Mouse (Mus musculus): ENCODE measurements around the gene Ipo11. TPM values are rescaled to one million over a fixed set of nuclear protein-coding genes. Genes with fewer than 3 reads are reported as not detected.

Ipo11 gene
- total RNA-seq, 2 experiments from 2014 or later: 20.0 to 23.5 TPM

DNA sequence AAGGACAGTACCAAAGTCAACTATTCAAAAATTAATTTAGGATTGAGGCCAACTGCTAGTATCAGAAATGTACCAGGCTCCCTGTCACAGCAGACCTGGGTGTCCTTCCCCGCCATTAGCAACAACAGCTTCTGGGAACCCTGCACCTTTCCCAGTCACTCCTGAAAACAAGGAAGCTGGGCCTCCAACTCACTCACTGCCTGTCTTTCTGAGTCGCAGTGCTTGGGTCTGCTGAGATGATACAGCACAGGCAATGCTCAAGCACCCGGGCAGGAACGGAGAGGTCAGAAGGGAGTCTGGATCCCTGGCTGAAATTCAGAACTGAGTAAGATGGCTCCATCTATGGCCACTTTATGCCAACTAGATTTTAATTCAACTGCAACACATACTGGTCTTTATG, 123.2 kb downstream of the Ipo11 start:
- DNase-seq: no peak

DNA sequence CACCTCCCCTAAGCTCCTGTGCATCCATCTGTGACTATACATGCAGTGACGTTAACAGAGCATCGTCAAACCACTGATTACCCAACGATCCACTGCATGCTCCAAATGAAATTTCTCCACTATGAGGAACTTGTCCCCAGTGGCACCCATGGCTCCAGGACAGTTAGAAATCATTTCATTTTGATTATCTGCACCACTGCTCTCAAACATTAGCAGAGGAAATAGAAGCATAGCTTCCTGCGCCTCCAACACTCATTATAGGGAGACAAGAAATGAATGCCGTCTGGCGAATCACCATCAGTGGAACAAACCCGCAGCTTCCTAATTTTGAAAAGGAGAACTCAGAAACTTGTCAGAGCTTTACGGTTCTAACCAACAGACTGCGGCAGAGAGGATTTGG, 123.7 kb downstream of the Ipo11 start:
- no peak for DNase-seq

GRCm38 (mm10) chr13:106810156-106810555, 126.6 kb downstream of the Ipo11 start:
- no peak for DNase-seq

DNA sequence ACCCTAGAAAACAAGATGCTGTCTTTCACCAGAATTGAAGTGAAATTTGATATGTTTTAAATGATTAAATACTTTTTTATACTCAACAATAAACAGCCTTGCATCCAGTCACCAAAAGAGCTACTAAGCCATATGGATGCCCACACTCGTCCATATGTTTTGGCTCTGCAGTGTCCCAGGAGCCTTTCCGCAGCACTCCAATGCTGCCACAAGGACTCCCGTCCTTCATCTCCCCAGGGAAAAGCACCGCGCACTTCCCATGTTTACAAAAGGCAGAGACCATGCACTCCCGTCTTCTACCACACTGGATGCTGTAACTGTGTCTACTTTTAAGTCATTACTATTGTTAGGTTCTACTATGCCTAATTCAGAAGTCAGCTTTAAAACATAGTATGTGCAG, 127.9 kb downstream of the Ipo11 start:
- DNase-seq: no peak

GRCm38 (mm10) chr13:106808315-106808714, 128.4 kb downstream of the Ipo11 start:
- DNase-seq: no peak

DNA sequence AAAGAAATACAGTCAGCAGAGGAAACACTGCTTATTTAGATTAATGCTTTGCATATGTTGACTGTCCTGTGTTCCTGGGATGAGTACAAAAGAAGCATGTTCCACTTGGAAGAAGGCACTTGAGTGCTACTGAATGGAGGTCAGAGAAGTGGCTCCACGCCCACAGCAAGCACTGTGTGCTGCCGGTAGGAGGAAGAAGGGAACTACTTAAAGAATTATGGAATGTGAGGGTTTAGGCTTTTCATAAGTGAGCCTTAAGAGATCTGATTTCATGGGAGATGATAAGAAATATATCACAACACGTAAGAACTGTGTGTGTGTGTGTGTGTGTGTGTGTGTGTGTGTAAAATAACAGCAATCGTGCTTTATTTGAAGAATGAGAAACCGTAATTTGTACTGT, 129.5 kb downstream of the Ipo11 start:
- DNase-seq: no peak

DNA sequence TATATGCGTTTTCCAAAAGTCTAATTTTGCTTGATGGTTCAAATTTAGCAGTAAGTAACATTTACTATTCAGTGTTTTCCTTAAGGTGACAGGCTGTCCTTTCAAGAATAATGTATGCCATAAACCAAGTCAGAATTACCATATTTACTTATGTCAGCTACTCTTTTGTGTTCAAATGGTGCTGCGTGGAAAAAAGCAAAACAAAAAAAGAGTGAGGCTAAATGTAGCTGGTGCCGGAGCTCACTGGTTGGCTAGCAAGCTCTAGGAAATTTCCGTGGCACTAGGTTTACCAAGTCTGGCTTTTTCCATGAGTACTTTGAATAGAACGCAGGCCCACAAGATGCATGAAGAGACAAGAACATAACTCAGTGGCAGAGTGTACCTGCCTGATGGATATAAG, 131.6 kb downstream of the Ipo11 start:
- DNase-seq: no peak

DNA sequence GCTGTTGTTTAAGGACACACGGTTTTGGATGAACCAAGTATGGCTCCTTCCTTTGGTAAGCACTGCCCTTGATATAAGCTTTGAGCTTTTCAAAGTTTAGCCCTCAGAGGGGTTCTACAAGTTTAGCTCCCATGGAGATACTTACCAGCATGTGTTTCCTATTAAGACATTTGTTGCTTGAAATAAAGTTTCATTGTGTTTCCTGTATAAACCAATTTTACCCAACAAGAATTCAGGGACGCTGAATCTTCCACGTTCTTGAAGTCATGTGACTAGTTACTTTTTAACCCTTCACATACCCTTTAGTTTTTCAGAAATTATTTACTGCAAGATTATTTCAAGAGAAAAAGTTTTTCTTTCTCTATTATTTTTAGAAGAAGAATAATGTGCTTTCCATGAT, 138.7 kb downstream of the Ipo11 start:
- DNase-seq: no peak

DNA sequence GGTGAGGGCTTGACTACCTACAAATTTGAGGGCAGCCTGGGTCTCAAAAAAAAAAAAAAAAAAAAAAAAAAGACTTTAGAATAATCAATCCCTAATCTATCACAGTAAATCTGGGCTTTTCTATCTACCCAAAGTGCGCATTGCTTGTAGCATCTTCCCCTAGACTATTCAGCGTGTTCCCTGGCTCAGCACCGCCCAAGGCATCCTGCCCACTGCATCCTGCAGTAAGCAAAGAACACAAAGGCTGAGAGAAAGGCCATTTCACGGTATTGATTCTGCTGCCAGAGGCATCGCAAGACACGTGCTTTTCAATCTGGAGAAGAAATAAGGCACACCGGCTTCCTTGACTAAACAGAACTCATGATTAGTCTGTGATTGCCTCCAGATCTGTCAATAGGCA, 147.9 kb downstream of the Ipo11 start:
- no peak for DNase-seq

DNA sequence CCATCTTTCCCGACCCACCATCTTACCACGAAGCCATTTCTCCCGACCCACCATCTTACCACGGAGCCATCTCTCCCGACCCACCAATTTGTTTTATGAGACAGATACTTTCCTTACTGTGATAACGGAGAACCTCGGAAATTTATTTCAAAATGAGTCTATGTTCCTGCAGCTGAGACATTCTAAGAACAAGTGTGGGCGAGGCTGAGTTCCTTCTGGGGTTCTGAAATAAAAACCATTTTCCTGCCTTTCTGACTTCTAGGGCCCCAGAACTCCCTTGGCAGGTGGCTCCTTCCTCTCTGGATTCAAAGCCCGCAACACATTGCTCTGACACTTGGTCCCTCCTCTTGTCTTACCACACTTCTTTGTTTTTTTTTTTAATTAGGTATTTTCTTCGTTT, 168.0 kb downstream of the Ipo11 start:
- no peak for DNase-seq

DNA sequence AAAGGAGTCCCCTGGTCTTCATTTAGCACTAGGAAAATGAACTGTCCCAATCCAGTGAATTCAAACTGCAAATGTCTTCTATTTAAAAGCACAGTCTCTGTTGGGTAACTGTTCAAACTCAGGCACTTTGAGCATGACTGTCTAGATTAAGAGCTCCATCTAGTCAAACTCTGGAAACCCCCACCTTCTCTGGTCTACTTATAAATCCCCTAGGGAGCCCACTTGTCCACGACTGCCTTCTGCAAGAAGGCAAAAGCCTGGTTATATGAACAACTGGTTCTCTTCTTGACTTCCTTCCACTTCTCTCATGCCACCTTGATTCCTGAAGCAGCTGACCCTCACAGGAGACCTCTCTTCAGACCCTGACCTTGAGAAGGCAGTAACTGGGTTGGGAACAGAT, 174.1 kb downstream of the Ipo11 start:
- DNase-seq: no peak

GRCm38 (mm10) chr13:106761661-106762060, 175.1 kb downstream of the Ipo11 start:
- DNase-seq: no peak

- DNase-seq: no peak
Measured at GRCm38 (mm10) chr13:106760232-106760875, 176.4 kb downstream of the Ipo11 start.

DNA sequence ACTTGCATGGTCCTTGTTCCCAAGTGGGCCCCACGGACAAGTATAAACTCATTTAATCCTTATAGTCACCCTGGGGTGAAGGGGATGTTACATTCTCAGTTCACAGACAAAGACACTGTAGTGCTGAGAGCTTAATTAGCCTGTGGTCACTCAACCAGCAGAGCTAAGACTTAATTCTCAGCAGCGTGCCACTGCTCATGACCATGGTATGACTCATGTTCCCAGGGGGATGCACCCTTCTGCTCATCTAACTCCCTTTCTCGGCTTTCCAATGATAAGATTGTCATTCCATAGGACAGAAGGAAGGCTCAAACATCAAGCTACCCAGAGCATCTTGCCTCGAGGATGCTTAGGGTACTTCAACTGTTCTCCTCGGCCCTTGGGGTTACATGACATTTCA, 180.9 kb downstream of the Ipo11 start:
- DNase-seq: no peak

DNA sequence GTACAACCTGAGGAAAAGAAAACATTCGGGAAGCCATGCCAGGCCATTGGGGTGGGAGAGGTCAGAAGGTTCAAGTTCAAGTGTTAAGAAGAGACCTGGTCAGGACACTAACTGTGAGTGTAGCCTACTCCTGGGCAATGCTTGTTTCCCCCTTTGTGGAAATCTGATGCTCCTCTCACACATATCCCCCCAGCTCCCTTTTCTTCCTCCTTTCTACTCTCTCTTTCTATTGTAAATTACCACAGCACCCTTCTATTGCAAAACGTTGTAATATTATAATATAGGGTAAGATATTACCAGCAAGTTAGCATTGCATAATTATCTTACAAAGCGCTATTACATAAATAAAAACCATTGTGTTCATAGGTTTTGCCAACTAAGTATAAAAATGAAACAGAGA, 182.5 kb downstream of the Ipo11 start:
- no peak for DNase-seq

DNA sequence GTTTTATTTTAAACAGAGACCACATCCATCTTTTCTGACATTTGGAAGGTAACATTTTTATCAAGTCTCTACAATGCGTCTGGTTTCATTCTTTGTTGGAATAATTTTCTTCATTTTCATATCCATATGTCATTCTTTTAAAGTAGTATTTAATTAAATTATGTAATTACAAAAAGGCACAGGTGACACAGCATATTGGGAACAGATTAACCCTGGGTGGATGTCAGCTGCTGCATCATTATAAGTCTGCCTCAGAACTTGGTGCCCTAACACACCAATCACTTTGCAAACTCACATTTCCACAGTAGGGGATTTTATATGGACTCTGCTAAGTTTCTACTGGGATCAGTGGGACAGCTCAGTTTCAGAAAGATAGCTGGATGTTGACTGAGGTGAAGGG, 184.8 kb downstream of the Ipo11 start:
- DNase-seq: no peak

DNA sequence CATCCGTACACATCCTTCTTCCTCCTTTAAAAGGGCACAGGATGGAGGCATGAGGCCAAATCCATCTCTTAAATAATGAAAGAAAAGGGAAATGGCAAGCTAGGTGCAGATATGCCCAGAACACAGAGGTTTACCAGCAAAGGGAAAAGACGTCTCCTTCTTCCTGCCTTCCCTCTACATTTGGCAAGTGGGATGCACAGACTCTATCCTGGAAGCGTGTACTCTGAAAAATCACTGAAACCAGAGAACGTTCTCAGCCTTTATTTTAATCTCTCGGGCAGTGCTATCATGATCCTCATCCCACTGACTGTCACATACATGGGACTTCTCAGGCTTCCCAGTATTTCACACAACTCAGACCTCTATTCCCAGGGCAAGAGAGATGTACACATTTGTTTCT, 189.9 kb downstream of the Ipo11 start:
- no peak for DNase-seq

GRCm38 (mm10) chr13:106745201-106745600, 191.6 kb downstream of the Ipo11 start:
- DNase-seq: no peak

Other genes starting within 250 kb of the Ipo11 start
- gene Dimt1, start 10.2 kb upstream of the Ipo11 start, total RNA-seq (2021): 10 to 100 TPM in 1 of 2 experiments, 1 to 10 TPM in 1; 8.2 to 10.8 TPM
- 10 to 100 TPM; 24.3 to 28.0 TPM for gene Kif2a, start 85.2 kb upstream of the Ipo11 start, total RNA-seq (2021)

Measured in gastrocnemius, postnatal 10 days (tissue).